Mouse (Mus musculus) hindbrain, postnatal 0 days (tissue): ENCODE results near the gene Ap1m1. TPM values are rescaled to one million over a fixed set of nuclear protein-coding genes. Genes with fewer than 3 reads are reported as not detected.

Experiments
- ATAC-seq: fragments of 200-750 bp; cut with Nextera tagmentation; 2 replicates; pipeline ENCODE4 v1.8.0; 2017; ENCODE audit warnings: mild to moderate bottlenecking, moderate TSS enrichment, moderate library complexity
- DNase-seq: peaks from one replicate; pipeline ENCODE4 v3.0.0-alpha.2; 2015; ENCODE audit warnings: low spot score
- H3K27ac ChIP-seq: fragments of 300-500 bp; sonication (generic); 2 replicates; pipeline ENCODE4 v1.5.1; 2014; ENCODE audit warnings: mild to moderate bottlenecking
- H3K27me3 ChIP-seq: fragments of 300-500 bp; sonication (generic); 2 replicates; pipeline ENCODE4 v1.6.1; 2014; ENCODE audit warnings: low read length, mixed read lengths; ENCODE audit not compliant: insufficient read depth
- H3K36me3 ChIP-seq: fragments of 300-500 bp; sonication (generic); 2 replicates; pipeline ENCODE4 v1.6.1; 2014; ENCODE audit warnings: low read length, mixed read lengths; ENCODE audit not compliant: insufficient read depth
- H3K4me1 ChIP-seq: fragments of 300-500 bp; sonication (generic); 2 replicates; pipeline ENCODE4 v1.6.1; 2014; ENCODE audit warnings: antibody characterized with exemption, low read length, mixed read lengths; ENCODE audit not compliant: insufficient read depth
- H3K4me2 ChIP-seq: fragments of 300-500 bp; sonication (generic); 2 replicates; pipeline ENCODE4 v1.6.1; 2014; ENCODE audit warnings: low read depth, mild to moderate bottlenecking, low read length, moderate library complexity, mixed read lengths
- H3K4me3 ChIP-seq: fragments of 300-500 bp; sonication (generic); 2 replicates; pipeline ENCODE4 v1.5.1; 2014; ENCODE audit warnings: low read length
- H3K9ac ChIP-seq: fragments of 300-500 bp; sonication (generic); replicated peaks from 2 replicates; pipeline ENCODE4 v1.6.1; 2014; ENCODE audit warnings: mild to moderate bottlenecking, low read length, moderate library complexity, mixed read lengths
- H3K9me3 ChIP-seq: fragments of 300-500 bp; sonication (generic); 2 replicates; pipeline ENCODE4 v1.6.1; 2016; ENCODE audit warnings: low read length, mixed read lengths
- CTCF ChIP-seq: IDR thresholded peaks from 2 replicates; pipeline ENCODE4 v1.5.1; 2016; ENCODE audit warnings: antibody characterized with exemption, control low read depth, low read depth
- WGBS: fragments of 180-500 bp; shearing (Covaris S2); extraction: QIAGEN DNeasy Blood & Tissue Kit; methylation state at CpG from one replicate; pipeline ENCODE4 v1.1.7; 2014; 5-methylcytosine and 5-hydroxymethylcytosine counted together
- polyA plus RNA-seq: library from polyadenylated mRNA; unstranded; fragments of >200 nt; fragmentation: Nextera tagmentation; extraction: Ambion mirVana; gene quantifications from 2 replicates; pipeline ENCODE4 v1.2.1, GENCODE M21; 2015
- total RNA-seq: library from RNA; depleted of rRNA; stranded (reverse); fragments of >200 nt; gene quantifications from 2 replicates; pipeline ENCODE4 v1.2.3, GENCODE M21; 2014

Ap1m1 gene
- total and polyA plus RNA-seq, 2 experiments from 2014 or later, result 81.3 to 216 TPM

GRCm38 (mm10) chr8:72296561-72296960, 56.7 kb downstream of the Ap1m1 start:
- no peaks in the 10 kb centered on the region for H3K4me1 ChIP-seq
- H3K9me3 ChIP-seq, result no peaks in the 10 kb centered on the region
- 92% methylated on average over 7 of the region's 8 CpGs for WGBS
- DNase-seq (no peak), ATAC-seq (no peak)
- H3K27me3 ChIP-seq, result no peaks in the 10 kb centered on the region
- no peak overlapping the region for H3K9ac ChIP-seq
- no peak overlapping the region for H3K4me2 ChIP-seq
- TF ChIP-seq CTCF, result no peak
- H3K27ac ChIP-seq, result no peak overlapping the region
- H3K36me3 ChIP-seq, result no peaks in the 10 kb centered on the region
- H3K4me3 ChIP-seq, result no peak overlapping the region

GRCm38 (mm10) chr8:72298928-72299327, 59.1 kb downstream of the Ap1m1 start:
- no peak for DNase-seq
- Histone ChIP-seq H3K27me3 (no peaks in the 10 kb centered on the region), H3K9ac (no peak overlapping the region), H3K4me2 (no peak overlapping the region), H3K4me1 (no peaks in the 10 kb centered on the region), H3K27ac (no peak overlapping the region), H3K9me3 (no peaks in the 10 kb centered on the region), H3K36me3 (no peaks in the 10 kb centered on the region), H3K4me3 (no peak overlapping the region)
- TF ChIP-seq CTCF, result no peak
- 89% methylated on average over 1 of the region's 1 CpGs for WGBS
- ATAC-seq, result no peak

- no peak for ATAC-seq
- Histone ChIP-seq H3K27ac (no peak overlapping the region), H3K4me3 (no peak overlapping the region), H3K27me3 (no peaks in the 10 kb centered on the region), H3K36me3 (no peaks in the 10 kb centered on the region), H3K9ac (no peak overlapping the region), H3K4me1 (no peaks in the 10 kb centered on the region), H3K9me3 (no peaks in the 10 kb centered on the region), H3K4me2 (no peak overlapping the region)
- 80% methylated on average over 9 of the region's 9 CpGs for WGBS
- DNase-seq, result no peak
- no peak for TF ChIP-seq CTCF
Measured at GRCm38 (mm10) chr8:72300654-72301400, 61.0 kb downstream of the Ap1m1 start.

- Histone ChIP-seq H3K4me3 (no peak overlapping the region), H3K4me2 (no peak overlapping the region), H3K4me1 (no peaks in the 10 kb centered on the region), H3K27ac (no peak overlapping the region), H3K27me3 (no peaks in the 10 kb centered on the region), H3K36me3 (no peaks in the 10 kb centered on the region), H3K9me3 (no peaks in the 10 kb centered on the region), H3K9ac (no peak overlapping the region)
- DNase-seq (no peak), ATAC-seq (no peak)
- 90% methylated on average over 5 of the region's 5 CpGs for WGBS
- no peak for TF ChIP-seq CTCF
Measured at GRCm38 (mm10) chr8:72301497-72301896, 61.7 kb downstream of the Ap1m1 start.

- H3K4me1 ChIP-seq, result no peaks in the 10 kb centered on the region
- no peak overlapping the region for H3K4me3 ChIP-seq
- 75% methylated on average over 8 of the region's 8 CpGs for WGBS
- no peaks in the 10 kb centered on the region for H3K27me3 ChIP-seq
- H3K36me3 ChIP-seq, result no peaks in the 10 kb centered on the region
- H3K9ac ChIP-seq, result no peak overlapping the region
- H3K9me3 ChIP-seq, result no peaks in the 10 kb centered on the region
- DNase-seq (no peak), ATAC-seq (no peak)
- no peak overlapping the region for H3K4me2 ChIP-seq
- TF ChIP-seq CTCF, result no peak
- H3K27ac ChIP-seq, result peak overlapping the region; percentile 1; the same call in 1 of the 2 replicates
Measured at GRCm38 (mm10) chr8:72302986-72303612, 63.3 kb downstream of the Ap1m1 start.

GRCm38 (mm10) chr8:72303633-72304032, 63.8 kb downstream of the Ap1m1 start:
- WGBS, result 57% methylated on average over 8 of the region's 8 CpGs
- H3K27ac ChIP-seq, result no peak overlapping the region; the same call in 1 of the 2 replicates
- no peaks in the 10 kb centered on the region for H3K36me3 ChIP-seq
- no peaks in the 10 kb centered on the region for H3K27me3 ChIP-seq
- H3K4me3 ChIP-seq, result no peak overlapping the region
- H3K4me2 ChIP-seq, result no peak overlapping the region
- TF ChIP-seq CTCF, result no peak
- ATAC-seq (no peak), DNase-seq (peak; percentile 9)
- H3K4me1 ChIP-seq, result no peaks in the 10 kb centered on the region
- no peak overlapping the region for H3K9ac ChIP-seq
- H3K9me3 ChIP-seq, result no peaks in the 10 kb centered on the region
